21 mouse cellular contexts compared by ENCODE assay signal in the genomic region with DNA sequence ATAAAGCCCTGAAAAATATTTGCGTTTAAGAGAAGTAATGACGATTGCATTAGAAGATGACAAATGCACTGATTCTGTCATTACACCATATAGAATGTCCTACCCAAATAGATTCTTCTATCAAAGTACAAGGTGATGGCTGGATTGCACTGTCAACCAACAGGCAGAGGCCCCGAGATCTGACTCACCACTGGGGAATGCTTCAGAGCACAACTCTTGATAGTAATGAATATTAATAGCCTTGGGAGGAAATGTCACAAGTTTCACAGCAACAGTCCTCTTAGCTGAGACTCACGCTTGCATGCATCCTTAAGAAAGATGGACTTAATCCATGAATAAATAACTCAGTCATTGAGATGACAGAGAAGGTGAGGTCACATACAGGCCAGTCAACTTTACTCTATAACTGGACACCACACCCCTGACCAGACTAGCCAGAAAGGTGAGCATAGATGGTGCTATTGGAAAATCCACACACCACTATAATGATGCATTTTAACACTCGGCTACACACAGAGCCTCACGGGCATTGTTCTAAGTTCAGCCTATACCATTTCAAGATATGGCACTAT.
DNase-seq lines count a peak whose midpoint lies in the region; ATAC-seq lines count a peak whose summit lies in the region.
"Had no signal": no experiment of that assay in that cellular context is flagged by ENCODE, and none has a peak within 500 bp of the region (broad histone marks: within the 10 kb centered on the region; RNA-seq: fewer than 3 reads in every experiment).

No protein-coding gene starts in this region.

- 46% methylated on average over 6 of the region's 6 CpGs for WGBS in heart, embryonic 13.5 days
- whole genome bisulfite sequencing in heart, embryonic 11.5 days (ENCODE audit: insufficient replicate concordance): 62% methylated on average over 6 of the region's 6 CpGs
- 70% methylated on average over 6 of the region's 6 CpGs for WGBS in kidney, embryonic 16.5 days
- 52% methylated on average over 6 of the region's 6 CpGs for WGBS in stomach, embryonic 14.5 days
- 83% methylated on average over 6 of the region's 6 CpGs for WGBS in hindbrain, embryonic 13.5 days

- peak overlapping the region; percentile 39; the same call in 1 of the 2 replicates for H3K27ac ChIP-seq in heart, embryonic 13.5 days (replicated peaks)
- H3K27ac ChIP-seq in heart, embryonic 11.5 days (ENCODE audit: low read depth, low read length): no peak overlapping the region
- H3K27ac ChIP-seq in kidney, embryonic 16.5 days (ENCODE audit: low read length): no peak overlapping the region
- no peak overlapping the region for H3K27ac ChIP-seq in stomach, embryonic 14.5 days (ENCODE audit: low read length)
- no peak overlapping the region for H3K27ac ChIP-seq in hindbrain, embryonic 13.5 days
- H3K27ac ChIP-seq: embryonic facial prominence, embryonic 12.5 days; hindbrain, postnatal 0 days; limb, embryonic 12.5 days; liver, embryonic 12.5 days had no signal

- no peak for ATAC-seq in heart, embryonic 13.5 days (ENCODE audit: extremely low read depth, insufficient number of reproducible peaks, low FRiP score, low TSS enrichment)
- ATAC-seq in heart, embryonic 11.5 days (replicated peaks; ENCODE audit: insufficient number of reproducible peaks, low FRiP score, low TSS enrichment): no peak
- peak; percentile 31; the same call in 1 of the 2 replicates for ATAC-seq in kidney, embryonic 16.5 days (ENCODE audit: low FRiP score, low TSS enrichment)
- ATAC-seq in stomach, embryonic 14.5 days (ENCODE audit: insufficient number of reproducible peaks, insufficient read depth, low FRiP score, low read depth): 0 out of 2 replicates have a peak, but pooled peaks have one; percentile 46
- no peak for ATAC-seq in hindbrain, embryonic 13.5 days (ENCODE audit: low FRiP score)
- ATAC-seq: forebrain, embryonic 14.5 days; hindbrain, postnatal 0 days; liver, embryonic 12.5 days had no signal

- no peak overlapping the region for H3K4me2 ChIP-seq in heart, embryonic 13.5 days
- H3K4me2 ChIP-seq in heart, embryonic 11.5 days: no peak overlapping the region
- no peak overlapping the region for H3K4me2 ChIP-seq in kidney, embryonic 16.5 days (replicated peaks; ENCODE audit: low read depth, low read length)
- H3K4me2 ChIP-seq in stomach, embryonic 14.5 days (replicated peaks; ENCODE audit: low read depth, low read length): no peak overlapping the region
- no peak overlapping the region for H3K4me2 ChIP-seq in hindbrain, embryonic 13.5 days
- H3K4me2 ChIP-seq: embryonic facial prominence, embryonic 12.5 days; limb, embryonic 12.5 days; liver, embryonic 12.5 days; lung, embryonic 14.5 days had no signal

- H3K4me1 ChIP-seq in heart, embryonic 13.5 days: peaks cover 11% of the 10 kb centered on the region
- no peaks in the 10 kb centered on the region for H3K4me1 ChIP-seq in heart, embryonic 11.5 days (ENCODE audit: control insufficient read depth, insufficient read depth, low read length)
- no peaks in the 10 kb centered on the region for H3K4me1 ChIP-seq in kidney, embryonic 16.5 days (ENCODE audit: insufficient read depth, low read length)
- no peaks in the 10 kb centered on the region for H3K4me1 ChIP-seq in stomach, embryonic 14.5 days (ENCODE audit: control insufficient read depth, insufficient read depth, low read length)
- no peaks in the 10 kb centered on the region for H3K4me1 ChIP-seq in hindbrain, embryonic 13.5 days (replicated peaks)
- H3K4me1 ChIP-seq: embryonic facial prominence, embryonic 12.5 days; limb, embryonic 12.5 days; liver, embryonic 12.5 days had no signal

- DNase-seq in kidney, postnatal 14 days: no peak
- DNase-seq in adrenal gland, postnatal 14 days: peak; percentile 40
- no peak for DNase-seq in yolk sac, embryonic 10.5 days (ENCODE audit: low spot score)
- DNase-seq: cerebellum, adult 8-10 months; gastrocnemius, postnatal 10 days; kidney, adult 8-10 months; lung, embryonic 14.5 days; lung, postnatal 36 days; right cerebral cortex, postnatal 4 days; thymus, postnatal 36 days had no signal

- no peaks in the 10 kb centered on the region for H3K27me3 ChIP-seq in heart, embryonic 13.5 days (replicated peaks)
- H3K27me3 ChIP-seq in heart, embryonic 11.5 days (ENCODE audit: control insufficient read depth, insufficient read depth, low read length): no peaks in the 10 kb centered on the region
- no peaks in the 10 kb centered on the region for H3K27me3 ChIP-seq in kidney, embryonic 16.5 days (ENCODE audit: insufficient read depth, low read length)
- H3K27me3 ChIP-seq in stomach, embryonic 14.5 days (ENCODE audit: control insufficient read depth, insufficient read depth, low read length): no peaks in the 10 kb centered on the region
- no peaks in the 10 kb centered on the region for H3K27me3 ChIP-seq in hindbrain, embryonic 13.5 days
- H3K27me3 ChIP-seq: embryonic facial prominence, embryonic 12.5 days; limb, embryonic 12.5 days; liver, embryonic 12.5 days had no signal

- no peak overlapping the region for H3K9ac ChIP-seq in heart, embryonic 13.5 days
- H3K9ac ChIP-seq in heart, embryonic 11.5 days (ENCODE audit: low read depth, low read length): no peak overlapping the region
- no peak overlapping the region for H3K9ac ChIP-seq in kidney, embryonic 16.5 days (replicated peaks; ENCODE audit: low read length)
- no peak overlapping the region for H3K9ac ChIP-seq in stomach, embryonic 14.5 days (replicated peaks; ENCODE audit: low read depth, low read length)
- no peak overlapping the region for H3K9ac ChIP-seq in hindbrain, embryonic 13.5 days
- H3K9ac ChIP-seq: embryonic facial prominence, embryonic 12.5 days; limb, embryonic 12.5 days; liver, embryonic 12.5 days; lung, embryonic 14.5 days had no signal

- H3K9me3 ChIP-seq in heart, embryonic 13.5 days: no peaks in the 10 kb centered on the region
- H3K9me3 ChIP-seq in heart, embryonic 11.5 days (replicated peaks; ENCODE audit: control insufficient read depth, low read length): no peaks in the 10 kb centered on the region
- no peaks in the 10 kb centered on the region for H3K9me3 ChIP-seq in kidney, embryonic 16.5 days (ENCODE audit: low read length)
- no peaks in the 10 kb centered on the region for H3K9me3 ChIP-seq in stomach, embryonic 14.5 days (ENCODE audit: control insufficient read depth, low read depth, low read length)
- no peaks in the 10 kb centered on the region for H3K9me3 ChIP-seq in hindbrain, embryonic 13.5 days
- H3K9me3 ChIP-seq: embryonic facial prominence, embryonic 12.5 days; limb, embryonic 12.5 days; liver, embryonic 12.5 days had no signal

- no peak overlapping the region for H3K4me3 ChIP-seq in heart, embryonic 13.5 days
- no peak overlapping the region for H3K4me3 ChIP-seq in heart, embryonic 11.5 days (ENCODE audit: low read depth, low read length)
- no peak overlapping the region for H3K4me3 ChIP-seq in kidney, embryonic 16.5 days (ENCODE audit: low read length)
- H3K4me3 ChIP-seq in stomach, embryonic 14.5 days (ENCODE audit: low read depth, low read length): no peak overlapping the region
- no peak overlapping the region for H3K4me3 ChIP-seq in hindbrain, embryonic 13.5 days
- H3K4me3 ChIP-seq: embryonic facial prominence, embryonic 12.5 days; erythroblast, embryonic 14.5 days; limb, embryonic 12.5 days; liver, embryonic 12.5 days had no signal

- H3K36me3 ChIP-seq in heart, embryonic 13.5 days: no peaks in the 10 kb centered on the region
- no peaks in the 10 kb centered on the region for H3K36me3 ChIP-seq in heart, embryonic 11.5 days (ENCODE audit: control insufficient read depth, insufficient read depth, low read length)
- H3K36me3 ChIP-seq in kidney, embryonic 16.5 days (ENCODE audit: insufficient read depth, low read length): no peaks in the 10 kb centered on the region
- H3K36me3 ChIP-seq in stomach, embryonic 14.5 days (ENCODE audit: control insufficient read depth, insufficient read depth, low read length): no peaks in the 10 kb centered on the region
- no peaks in the 10 kb centered on the region for H3K36me3 ChIP-seq in hindbrain, embryonic 13.5 days
- H3K36me3 ChIP-seq: embryonic facial prominence, embryonic 12.5 days; limb, embryonic 12.5 days; liver, embryonic 12.5 days had no signal

Comparison
In these comparisons a context has a peak if more than half of its experiments do, and no peak if none do; other contexts are left out.
1. ATAC-seq: peak in kidney, embryonic 16.5 days (single experiment) and stomach, embryonic 14.5 days (single experiment); none in heart, embryonic 13.5 days (single experiment), heart, embryonic 11.5 days (single experiment) and hindbrain, embryonic 13.5 days (single experiment).